Mouse (Mus musculus) heart, embryonic 11.5 days (tissue): ENCODE data around the gene Fli1. TPM values are rescaled to one million over a fixed set of nuclear protein-coding genes. Genes with fewer than 3 reads are reported as not detected.

Experiments
- ATAC-seq: fragments of 200-750 bp; cut with Nextera tagmentation; replicated peaks from 2 replicates; pipeline ENCODE4 v1.8.0; 2017; ENCODE audit warnings: moderate library complexity; ENCODE audit not compliant: insufficient number of reproducible peaks, low FRiP score, low TSS enrichment
- H3K27ac ChIP-seq: fragments of 300-500 bp; sonication (generic); 2 replicates; pipeline ENCODE4 v1.5.1; 2014; ENCODE audit warnings: mild to moderate bottlenecking, low read depth, low read length
- H3K27me3 ChIP-seq: fragments of 300-500 bp; sonication (generic); 2 replicates; pipeline ENCODE4 v1.6.1; 2014; ENCODE audit warnings: mild to moderate bottlenecking, low read length, mixed read lengths; ENCODE audit not compliant: control insufficient read depth, insufficient read depth
- H3K36me3 ChIP-seq: fragments of 300-500 bp; sonication (generic); 2 replicates; pipeline ENCODE4 v1.6.1; 2014; ENCODE audit warnings: mild to moderate bottlenecking, low read length, moderate library complexity, mixed read lengths; ENCODE audit not compliant: control insufficient read depth, insufficient read depth
- H3K4me1 ChIP-seq: fragments of 300-500 bp; sonication (generic); 2 replicates; pipeline ENCODE4 v1.6.1; 2014; ENCODE audit warnings: low read length; ENCODE audit not compliant: control insufficient read depth, insufficient read depth
- H3K4me2 ChIP-seq: fragments of 300-500 bp; sonication (generic); 2 replicates; pipeline ENCODE4 v1.6.1; 2014; ENCODE audit warnings: mild to moderate bottlenecking, moderate library complexity
- H3K4me3 ChIP-seq: fragments of 300-500 bp; sonication (generic); 2 replicates; pipeline ENCODE4 v1.5.1; 2014; ENCODE audit warnings: low read depth, low read length
- H3K9ac ChIP-seq: fragments of 300-500 bp; sonication (generic); 2 replicates; pipeline ENCODE4 v1.6.1; 2014; ENCODE audit warnings: mild to moderate bottlenecking, low read depth, low read length, moderate library complexity
- H3K9me3 ChIP-seq: fragments of 300-500 bp; sonication (generic); replicated peaks from 2 replicates; pipeline ENCODE4 v1.6.1; 2016; ENCODE audit warnings: low read length; ENCODE audit not compliant: control insufficient read depth
- WGBS: fragments of 180-500 bp; shearing (Covaris S2); extraction: QIAGEN DNeasy Blood & Tissue Kit; methylation state at CpG from one replicate; pipeline ENCODE4 v1.1.7; 2014; ENCODE audit not compliant: insufficient replicate concordance; 5-methylcytosine and 5-hydroxymethylcytosine counted together
- polyA plus RNA-seq: library from polyadenylated mRNA; unstranded; fragments of >200 nt; fragmentation: Nextera tagmentation; extraction: Ambion mirVana; gene quantifications from 2 replicates; pipeline ENCODE4 v1.2.1, GENCODE M21; 2014

Gene Fli1
- polyA plus RNA-seq, 1 experiment from 2014 or later: 17.1 TPM

DNA sequence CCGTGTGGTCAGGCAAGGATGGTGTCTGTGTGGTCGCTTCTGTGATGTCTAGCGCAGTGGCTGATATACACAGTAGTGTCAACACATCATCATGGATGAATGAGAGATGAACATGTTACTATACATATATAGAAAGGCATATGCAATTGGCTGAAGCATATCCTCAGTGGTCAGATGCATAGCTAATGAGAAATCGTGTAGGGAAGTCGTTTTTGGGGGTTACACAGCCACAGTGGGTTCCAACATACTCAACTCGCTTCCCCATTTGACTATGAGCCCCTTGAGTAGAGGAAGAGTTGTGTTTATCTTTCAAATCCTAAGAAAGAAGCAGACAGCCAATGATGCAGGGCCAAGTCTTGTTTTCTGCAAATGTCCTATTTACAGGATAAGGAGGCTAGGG lies 149.9 kb downstream of the Fli1 start:
- H3K9me3 ChIP-seq: no peaks in the 10 kb centered on the region
- peaks cover 5% of the 10 kb centered on the region; the same call in 1 of the 2 replicates for H3K4me1 ChIP-seq
- no peak overlapping the region for H3K4me2 ChIP-seq
- 84% methylated on average over 6 of the region's 6 CpGs for WGBS
- no peak for ATAC-seq
- H3K27me3 ChIP-seq: no peaks in the 10 kb centered on the region
- H3K4me3 ChIP-seq: no peak overlapping the region
- no peak overlapping the region for H3K27ac ChIP-seq
- H3K9ac ChIP-seq: no peak overlapping the region
- H3K36me3 ChIP-seq: no peaks in the 10 kb centered on the region

DNA sequence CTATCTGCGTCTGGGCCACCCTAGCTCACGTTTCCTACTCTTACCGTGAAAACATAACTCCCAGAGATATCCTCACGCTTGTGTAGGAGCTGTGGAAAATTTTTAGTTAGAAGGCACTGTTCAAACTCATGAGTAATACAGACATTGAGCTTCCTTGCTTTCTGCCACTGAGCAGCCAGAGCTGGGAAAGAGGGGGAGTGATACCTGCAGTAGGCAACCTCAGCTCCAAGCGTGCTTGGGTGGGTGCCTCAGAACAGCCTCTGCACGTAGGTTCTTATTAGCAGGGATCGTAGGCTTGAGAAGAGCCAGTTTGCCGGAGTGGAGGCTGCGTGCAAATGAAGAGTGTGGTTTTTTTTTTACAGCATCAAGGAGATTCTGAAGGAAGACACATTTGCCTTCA lies 151.0 kb downstream of the Fli1 start:
- no peak overlapping the region for H3K9ac ChIP-seq
- H3K27ac ChIP-seq: no peak overlapping the region
- no peak for ATAC-seq
- no peak overlapping the region for H3K4me3 ChIP-seq
- H3K27me3 ChIP-seq: no peaks in the 10 kb centered on the region
- H3K4me1 ChIP-seq: peaks cover 5% of the 10 kb centered on the region; the same call in 1 of the 2 replicates
- no peaks in the 10 kb centered on the region for H3K36me3 ChIP-seq
- H3K4me2 ChIP-seq: no peak overlapping the region
- WGBS: 67% methylated on average over 9 of the region's 9 CpGs
- no peaks in the 10 kb centered on the region for H3K9me3 ChIP-seq

DNA sequence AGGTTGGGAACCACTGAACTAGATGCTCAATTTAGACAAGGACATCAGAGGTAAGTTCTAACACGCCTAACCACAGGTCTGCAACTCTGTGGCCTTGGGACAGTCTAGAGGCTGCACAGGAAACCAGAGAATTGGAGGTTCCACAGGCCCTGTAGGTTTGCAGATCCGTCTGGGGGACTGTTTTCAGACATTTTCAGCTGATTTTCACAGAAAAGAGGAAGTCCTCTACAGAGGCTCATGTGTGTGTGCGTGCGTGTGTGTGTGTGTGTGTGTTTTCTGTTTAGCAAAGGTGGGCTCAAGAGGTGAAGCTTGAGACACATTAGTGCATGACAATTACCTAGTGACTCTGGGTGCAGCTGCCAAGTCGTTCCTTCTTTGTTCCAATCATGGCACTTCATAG lies 151.6 kb downstream of the Fli1 start:
- Histone ChIP-seq H3K27ac (no peak overlapping the region), H3K4me3 (no peak overlapping the region), H3K9me3 (no peaks in the 10 kb centered on the region), H3K9ac (no peak overlapping the region), H3K4me1 (peaks cover 5% of the 10 kb centered on the region; the same call in 1 of the 2 replicates), H3K36me3 (no peaks in the 10 kb centered on the region), H3K4me2 (no peak overlapping the region), H3K27me3 (no peaks in the 10 kb centered on the region)
- no peak for ATAC-seq
- WGBS: 82% methylated on average over 5 of the region's 5 CpGs

DNA sequence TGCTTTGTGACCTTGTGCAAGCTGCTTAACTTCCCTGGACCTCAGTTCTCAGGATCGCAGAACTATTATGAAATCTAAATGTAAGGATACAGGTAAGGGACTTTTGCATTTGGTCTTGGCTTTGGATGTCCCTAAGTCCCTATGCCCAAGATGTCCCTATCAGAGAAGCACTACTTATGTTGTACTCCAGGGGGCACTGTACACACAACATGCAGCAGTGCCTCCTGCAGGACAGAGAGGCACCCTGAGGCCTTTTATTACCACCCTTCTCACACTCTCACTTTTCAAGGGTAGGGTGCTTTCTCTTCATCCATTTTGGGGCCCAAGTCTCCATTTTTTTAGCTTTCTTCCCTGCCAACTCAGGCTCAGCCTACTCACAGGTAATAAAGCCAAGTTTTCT lies 154.5 kb downstream of the Fli1 start:
- Histone ChIP-seq H3K27ac (no peak overlapping the region), H3K4me1 (peaks cover 5% of the 10 kb centered on the region; the same call in 1 of the 2 replicates), H3K36me3 (no peaks in the 10 kb centered on the region), H3K9me3 (no peaks in the 10 kb centered on the region), H3K4me2 (no peak overlapping the region), H3K27me3 (no peaks in the 10 kb centered on the region), H3K4me3 (no peak overlapping the region), H3K9ac (no peak overlapping the region)
- ATAC-seq: no peak
- 86% methylated on average over 1 of the region's 1 CpGs for WGBS

DNA sequence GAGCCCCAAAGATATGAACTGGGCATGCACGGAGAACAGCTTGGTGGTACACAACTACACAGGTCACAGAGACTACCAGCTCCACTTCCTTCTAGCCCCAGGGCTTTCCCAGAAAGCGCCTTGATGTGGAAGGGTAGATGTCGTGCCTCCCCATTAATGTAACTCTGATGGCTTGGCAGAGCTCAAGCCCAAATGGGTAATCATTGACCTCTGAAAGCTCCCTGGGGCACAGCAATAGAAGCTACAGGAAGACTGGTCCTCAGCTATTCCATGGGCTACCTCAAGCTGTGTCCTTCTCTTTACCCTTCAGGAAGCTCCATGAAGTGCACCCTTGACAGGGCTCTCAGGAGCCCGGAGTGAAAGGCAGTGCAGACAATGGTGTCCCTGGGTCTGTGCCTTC lies 157.8 kb downstream of the Fli1 start:
- Histone ChIP-seq H3K9ac (no peak overlapping the region), H3K9me3 (no peaks in the 10 kb centered on the region), H3K27me3 (no peaks in the 10 kb centered on the region), H3K4me2 (no peak overlapping the region), H3K4me1 (peaks cover 5% of the 10 kb centered on the region; the same call in 1 of the 2 replicates), H3K27ac (no peak overlapping the region), H3K4me3 (no peak overlapping the region), H3K36me3 (no peaks in the 10 kb centered on the region)
- 74% methylated on average over 4 of the region's 4 CpGs for WGBS
- no peak for ATAC-seq

DNA sequence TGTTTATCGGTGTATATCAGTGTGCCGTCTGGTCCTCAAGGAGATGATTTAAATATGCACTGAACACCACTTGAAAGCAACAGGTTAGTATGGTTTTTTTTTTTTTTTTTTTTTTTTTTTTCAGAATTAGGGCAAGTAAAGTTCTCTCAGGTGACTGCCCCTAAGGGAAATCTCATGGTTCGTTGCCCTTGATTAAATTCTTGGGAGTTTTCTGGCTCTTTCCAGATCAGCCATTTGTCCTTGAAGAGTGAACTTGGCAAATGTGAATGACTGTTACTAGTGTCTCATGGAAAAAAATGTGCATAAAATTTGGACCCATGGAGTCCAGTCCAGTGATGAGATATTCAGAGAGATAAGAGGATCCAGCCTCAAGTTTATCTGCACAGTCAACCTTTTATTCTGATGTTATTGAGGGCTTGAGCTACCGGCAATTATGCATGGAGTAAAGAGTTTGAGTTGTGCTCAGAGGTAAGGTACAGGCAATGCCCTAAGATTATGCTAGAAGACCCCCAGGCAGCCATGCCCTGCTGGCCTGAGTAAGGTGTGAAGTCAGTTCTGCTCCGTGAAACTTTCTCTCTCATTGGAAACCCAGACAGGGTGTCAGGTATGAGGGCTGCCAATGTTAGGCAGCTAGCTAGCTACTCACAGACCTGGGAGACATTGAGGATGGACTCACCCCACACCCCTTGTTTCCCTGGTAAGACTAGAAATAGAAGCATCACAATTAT lies 165.6 kb downstream of the Fli1 start:
- Histone ChIP-seq H3K27ac (no peak overlapping the region), H3K4me1 (no peaks in the 10 kb centered on the region), H3K4me2 (no peak overlapping the region), H3K27me3 (no peaks in the 10 kb centered on the region), H3K9ac (no peak overlapping the region), H3K4me3 (no peak overlapping the region), H3K36me3 (no peaks in the 10 kb centered on the region), H3K9me3 (no peaks in the 10 kb centered on the region)
- 71% methylated on average over 5 of the region's 5 CpGs for WGBS
- ATAC-seq: no peak

DNA sequence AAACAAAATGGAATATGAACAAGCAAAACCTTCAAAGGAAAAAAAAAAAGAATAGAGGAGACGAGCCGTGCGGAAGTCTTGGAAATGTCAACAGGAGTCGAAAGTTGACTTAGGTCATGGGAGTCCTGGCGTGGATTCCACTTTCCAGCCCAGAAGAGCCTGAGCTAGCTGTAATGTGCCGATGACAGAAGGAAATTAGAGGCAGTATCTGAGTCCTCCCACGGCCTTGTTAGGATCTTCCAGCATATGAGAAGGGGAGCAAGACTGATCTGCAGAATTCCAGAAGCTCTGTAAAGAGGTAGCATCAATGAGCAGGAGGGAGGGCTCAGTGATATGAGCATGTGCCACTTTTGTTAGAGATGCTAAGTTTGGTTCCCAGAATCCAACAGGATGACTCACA lies 166.6 kb downstream of the Fli1 start:
- 68% methylated on average over 7 of the region's 7 CpGs for WGBS
- Histone ChIP-seq H3K27me3 (no peaks in the 10 kb centered on the region), H3K9ac (no peak overlapping the region), H3K4me3 (no peak overlapping the region), H3K27ac (no peak overlapping the region), H3K9me3 (no peaks in the 10 kb centered on the region), H3K36me3 (no peaks in the 10 kb centered on the region), H3K4me2 (no peak overlapping the region), H3K4me1 (no peaks in the 10 kb centered on the region)
- ATAC-seq: no peak

DNA sequence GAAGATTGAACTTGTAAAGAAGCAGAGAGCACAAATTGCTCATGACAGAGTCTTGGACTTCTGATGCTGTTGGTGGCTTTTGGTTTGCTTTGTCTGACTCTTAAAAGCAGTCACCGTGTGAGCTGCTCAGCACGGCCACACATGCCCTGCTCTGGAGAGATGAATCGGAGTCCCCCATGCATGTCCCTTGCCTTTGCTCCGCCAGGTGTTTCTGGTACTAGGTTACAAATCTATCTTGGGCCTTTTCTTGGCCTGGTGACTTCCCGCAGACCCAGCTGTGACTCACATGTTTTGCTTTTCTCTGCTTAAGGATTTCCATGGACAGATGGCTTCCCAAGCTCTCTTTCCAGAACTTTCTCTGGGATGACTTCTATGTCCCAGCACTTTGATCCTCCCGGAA lies 169.0 kb downstream of the Fli1 start:
- Histone ChIP-seq H3K9ac (no peak overlapping the region), H3K9me3 (no peaks in the 10 kb centered on the region), H3K27ac (no peak overlapping the region), H3K4me1 (no peaks in the 10 kb centered on the region), H3K4me3 (no peak overlapping the region), H3K27me3 (no peaks in the 10 kb centered on the region), H3K36me3 (no peaks in the 10 kb centered on the region), H3K4me2 (no peak overlapping the region)
- no peak for ATAC-seq
- 83% methylated on average over 6 of the region's 6 CpGs for WGBS
